Mouse (Mus musculus): ENCODE measurements around the gene Tfcp2. TPM values are rescaled to one million over a fixed set of nuclear protein-coding genes. Genes with fewer than 3 reads are reported as not detected.
"Not testable (repeated sequence)": the region's sequence is repeated elsewhere in the genome, so short reads cannot be mapped to it uniquely, and the experiment has no call there.

The Tfcp2 gene
- polyA plus RNA-seq, 2 experiments, result 23.2 to 30.5 TPM

DNA sequence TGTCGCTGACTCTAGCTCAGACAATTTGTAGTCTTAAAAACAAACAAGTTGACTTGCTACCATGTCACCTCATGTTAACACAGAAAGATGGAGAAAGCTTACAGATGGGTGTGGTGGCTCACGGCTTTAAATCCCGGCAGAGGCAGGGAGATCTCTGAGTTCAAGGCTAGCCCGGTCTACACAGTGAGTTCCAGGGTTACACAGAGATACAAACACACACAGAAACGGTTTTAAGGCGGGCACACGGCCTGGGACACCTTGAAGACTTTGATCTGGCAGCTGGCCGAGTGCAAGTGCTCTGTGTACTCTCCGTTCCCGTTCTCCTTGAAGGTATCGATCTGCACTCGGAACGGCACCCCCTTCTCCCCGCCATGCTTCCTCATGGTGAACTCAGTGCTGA, 31.5 kb downstream of the Tfcp2 start:
- Histone ChIP-seq H3K36me3 (ENCODE audit: control insufficient read depth, insufficient read depth, low read length) (peaks cover 66% of the 10 kb centered on the region), H3K9ac (ENCODE audit: low read depth, low read length, severe bottlenecking) (no peak overlapping the region), H3K4me2 (replicated peaks; ENCODE audit: low read depth, low read length, severe bottlenecking) (no peak overlapping the region), H3K27ac (replicated peaks; ENCODE audit: low read depth, low read length) (no peak overlapping the region), H3K4me1 (ENCODE audit: control insufficient read depth, insufficient read depth, low read length) (no peaks in the 10 kb centered on the region), H3K9me3 (ENCODE audit: control insufficient read depth, low read length) (no peaks in the 10 kb centered on the region), H3K4me3 (replicated peaks; ENCODE audit: low read length) (no peak overlapping the region), H3K27me3 (ENCODE audit: control insufficient read depth, insufficient read depth, low read length) (no peaks in the 10 kb centered on the region)
- WGBS, result 90% methylated on average over 14 of the region's 14 CpGs
- TF ChIP-seq POLR2A (IDR thresholded peaks at IDR 0.05; ENCODE audit: borderline replicate concordance, extremely low read depth, insufficient read depth, insufficient read length), result no peak
- no peak for ATAC-seq (ENCODE audit: low FRiP score, low read depth)
- DNase-seq (ENCODE audit: low spot score), result no peak

GRCm38 (mm10) chr15:100515121-100515520, 36.7 kb downstream of the Tfcp2 start:
- Histone ChIP-seq H3K27me3 (ENCODE audit: control insufficient read depth, insufficient read depth, low read length) (no peaks in the 10 kb centered on the region), H3K4me1 (ENCODE audit: control insufficient read depth, insufficient read depth, low read length) (no peaks in the 10 kb centered on the region), H3K9ac (ENCODE audit: low read depth, low read length, severe bottlenecking) (no peak overlapping the region), H3K4me2 (replicated peaks; ENCODE audit: low read depth, low read length, severe bottlenecking) (no peak overlapping the region), H3K9me3 (ENCODE audit: control insufficient read depth, low read length) (no peaks in the 10 kb centered on the region), H3K4me3 (replicated peaks; ENCODE audit: low read length) (no peak overlapping the region), H3K27ac (replicated peaks; ENCODE audit: low read depth, low read length) (no peak overlapping the region), H3K36me3 (ENCODE audit: control insufficient read depth, insufficient read depth, low read length) (peaks cover 77% of the 10 kb centered on the region)
- WGBS, result 93% methylated on average over 2 of the region's 2 CpGs
- no peak for ATAC-seq (ENCODE audit: low FRiP score, low read depth)
- no peak for DNase-seq (ENCODE audit: low spot score)
- no peak for TF ChIP-seq POLR2A (IDR thresholded peaks at IDR 0.05; ENCODE audit: borderline replicate concordance, extremely low read depth, insufficient read depth, insufficient read length)

DNA sequence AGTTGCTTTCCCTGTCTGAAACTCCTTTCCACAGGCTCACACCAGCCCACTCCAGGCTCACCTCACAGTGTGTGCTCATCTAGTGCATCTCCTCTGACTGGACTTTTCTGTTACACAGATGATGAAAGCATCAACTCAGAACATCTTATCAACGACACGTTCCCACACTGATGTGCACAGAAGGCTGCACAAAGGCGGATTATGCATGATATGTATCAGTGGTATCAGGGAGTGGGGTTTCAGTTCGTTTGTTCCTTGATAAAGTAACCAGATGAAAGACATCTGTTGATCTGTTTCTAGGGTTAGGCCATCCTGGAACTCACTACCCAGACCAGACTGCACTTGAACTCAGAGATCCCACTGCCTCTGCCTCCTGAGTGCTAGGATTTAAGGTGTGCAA, 38.4 kb downstream of the Tfcp2 start:
- no peak for ATAC-seq (ENCODE audit: low FRiP score, low read depth)
- Histone ChIP-seq H3K4me1 (ENCODE audit: control insufficient read depth, insufficient read depth, low read length) (no peaks in the 10 kb centered on the region), H3K4me3 (replicated peaks; ENCODE audit: low read length) (no peak overlapping the region), H3K9me3 (ENCODE audit: control insufficient read depth, low read length) (no peaks in the 10 kb centered on the region), H3K27me3 (ENCODE audit: control insufficient read depth, insufficient read depth, low read length) (no peaks in the 10 kb centered on the region), H3K36me3 (ENCODE audit: control insufficient read depth, insufficient read depth, low read length) (peaks cover 80% of the 10 kb centered on the region), H3K9ac (ENCODE audit: low read depth, low read length, severe bottlenecking) (no peak overlapping the region), H3K4me2 (replicated peaks; ENCODE audit: low read depth, low read length, severe bottlenecking) (no peak overlapping the region), H3K27ac (replicated peaks; ENCODE audit: low read depth, low read length) (no peak overlapping the region)
- TF ChIP-seq POLR2A (IDR thresholded peaks at IDR 0.05; ENCODE audit: borderline replicate concordance, extremely low read depth, insufficient read depth, insufficient read length), result no peak
- WGBS, result 93% methylated on average over 4 of the region's 4 CpGs
- no peak for DNase-seq (ENCODE audit: low spot score)

DNA sequence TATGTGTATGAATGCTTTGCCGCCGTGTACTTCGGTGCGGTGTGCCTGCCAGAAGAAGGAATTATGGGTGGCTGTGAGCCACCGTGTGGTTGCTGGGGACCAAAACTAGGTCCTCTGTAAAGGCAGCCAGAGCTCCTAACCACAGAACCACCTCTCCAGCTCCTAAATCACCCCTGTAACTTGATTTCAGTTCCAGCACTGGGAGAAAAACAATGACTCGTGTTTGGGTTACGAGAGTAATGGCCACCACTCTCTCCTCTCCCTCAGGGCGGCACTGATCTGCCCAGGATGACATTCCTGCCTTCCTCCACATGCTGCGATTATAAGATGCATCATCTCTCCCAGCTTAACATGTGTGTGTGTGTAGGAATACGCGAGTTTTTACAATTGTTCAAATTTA, 41.7 kb downstream of the Tfcp2 start:
- DNase-seq (ENCODE audit: low spot score) (no peak), ATAC-seq (ENCODE audit: low FRiP score, low read depth) (no peak)
- no peaks in the 10 kb centered on the region for H3K4me1 ChIP-seq (ENCODE audit: control insufficient read depth, insufficient read depth, low read length)
- no peak overlapping the region for H3K9ac ChIP-seq (ENCODE audit: low read depth, low read length, severe bottlenecking)
- no peaks in the 10 kb centered on the region for H3K27me3 ChIP-seq (ENCODE audit: control insufficient read depth, insufficient read depth, low read length)
- no peak for TF ChIP-seq POLR2A (IDR thresholded peaks at IDR 0.05; ENCODE audit: borderline replicate concordance, extremely low read depth, insufficient read depth, insufficient read length)
- H3K9me3 ChIP-seq (ENCODE audit: control insufficient read depth, low read length), result no peaks in the 10 kb centered on the region
- no peak overlapping the region for H3K27ac ChIP-seq (replicated peaks; ENCODE audit: low read depth, low read length)
- peaks cover 76% of the 10 kb centered on the region for H3K36me3 ChIP-seq (ENCODE audit: control insufficient read depth, insufficient read depth, low read length)
- no peak overlapping the region for H3K4me3 ChIP-seq (replicated peaks; ENCODE audit: low read length)
- no peak overlapping the region for H3K4me2 ChIP-seq (replicated peaks; ENCODE audit: low read depth, low read length, severe bottlenecking)
- WGBS, result 92% methylated on average over 11 of the region's 11 CpGs

DNA sequence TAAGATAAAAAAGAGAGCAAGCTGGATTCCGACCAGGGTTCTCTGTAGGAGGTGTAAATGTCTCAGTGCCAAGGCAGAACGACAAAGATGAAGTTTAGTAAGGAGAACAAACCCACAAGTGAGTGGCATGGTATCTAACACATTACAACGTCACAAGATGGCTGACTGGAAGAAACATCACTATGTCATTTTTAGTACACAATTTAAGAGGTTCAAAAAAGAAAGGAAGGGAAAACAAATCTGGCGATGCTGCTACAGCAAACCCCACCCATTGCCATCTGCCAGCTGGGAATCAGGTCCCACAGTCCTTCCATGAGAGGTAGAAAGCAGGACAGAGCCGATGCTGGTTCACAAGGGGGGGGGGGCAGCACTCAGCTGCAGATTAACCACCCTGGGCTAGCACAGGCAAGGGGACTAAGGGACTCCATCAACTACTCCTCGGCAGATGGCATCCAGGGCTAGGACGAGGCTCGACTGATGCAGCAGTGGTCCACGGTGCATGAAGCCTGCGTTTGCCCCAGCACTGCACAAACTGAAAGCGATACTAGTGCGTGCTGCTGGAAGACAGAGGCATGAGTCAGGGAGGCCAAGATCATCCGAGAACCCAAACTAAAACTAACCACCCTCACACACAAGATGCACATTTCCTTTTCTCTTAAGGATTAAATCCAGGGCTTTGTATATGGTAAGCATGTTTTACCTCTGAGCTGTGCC, 43.2 kb downstream of the Tfcp2 start:
- TF ChIP-seq POLR2A (IDR thresholded peaks at IDR 0.05; ENCODE audit: borderline replicate concordance, extremely low read depth, insufficient read depth, insufficient read length), result no peak
- H3K4me3 ChIP-seq (replicated peaks; ENCODE audit: low read length), result no peak overlapping the region
- no peak for ATAC-seq (ENCODE audit: low FRiP score, low read depth)

GRCm38 (mm10) chr15:100499506-100499905, 52.3 kb downstream of the Tfcp2 start:
- H3K4me2 ChIP-seq (replicated peaks; ENCODE audit: low read depth, low read length, severe bottlenecking); H3K9me3 ChIP-seq (ENCODE audit: control insufficient read depth, low read length); H3K4me3 ChIP-seq (replicated peaks; ENCODE audit: low read length); H3K27me3 ChIP-seq (ENCODE audit: control insufficient read depth, insufficient read depth, low read length); DNase-seq (ENCODE audit: low spot score); H3K27ac ChIP-seq (replicated peaks; ENCODE audit: low read depth, low read length); ATAC-seq (ENCODE audit: low FRiP score, low read depth); H3K9ac ChIP-seq (ENCODE audit: low read depth, low read length, severe bottlenecking); H3K4me1 ChIP-seq (ENCODE audit: control insufficient read depth, insufficient read depth, low read length): not testable (repeated sequence)
- WGBS, result 77% methylated on average over 8 of the region's 8 CpGs
- H3K36me3 ChIP-seq (ENCODE audit: control insufficient read depth, insufficient read depth, low read length), result peaks cover 12% of the 10 kb centered on the region; the same call in 1 of the 2 replicates

More for the DNA sequence above, 43.2 kb downstream of the Tfcp2 start:
- H3K36me3 ChIP-seq (ENCODE audit: control insufficient read depth, insufficient read depth, low read length), result peaks cover 76% of the 10 kb centered on the region
- no peaks in the 10 kb centered on the region for H3K27me3 ChIP-seq (ENCODE audit: control insufficient read depth, insufficient read depth, low read length)
- no peaks in the 10 kb centered on the region for H3K4me1 ChIP-seq (ENCODE audit: control insufficient read depth, insufficient read depth, low read length)
- H3K4me2 ChIP-seq (replicated peaks; ENCODE audit: low read depth, low read length, severe bottlenecking), result no peak overlapping the region
- no peak overlapping the region for H3K27ac ChIP-seq (replicated peaks; ENCODE audit: low read depth, low read length)
- H3K9me3 ChIP-seq (ENCODE audit: control insufficient read depth, low read length), result no peaks in the 10 kb centered on the region
- no peak overlapping the region for H3K9ac ChIP-seq (ENCODE audit: low read depth, low read length, severe bottlenecking)
- WGBS, result 90% methylated on average over 13 of the region's 13 CpGs
- no peak for DNase-seq (ENCODE audit: low spot score)
